Mouse (Mus musculus) midbrain, embryonic 10.5 days (tissue): ENCODE measurements around the gene Gm18596. TPM values are rescaled to one million over a fixed set of nuclear protein-coding genes. Genes with fewer than 3 reads are reported as not detected.
"Not testable (repeated sequence)": the region's sequence is repeated elsewhere in the genome, so short reads cannot be mapped to it uniquely, and the experiment has no call there.

Experiments
- DNase-seq: peaks from one replicate; pipeline ENCODE4 v3.0.0-alpha.2; 2017; ENCODE audit warnings: low spot score
- H3K27ac ChIP-seq: fragments of 300-500 bp; sonication (generic); replicated peaks from 2 replicates; pipeline ENCODE4 v1.5.1; 2016; ENCODE audit warnings: mild to moderate bottlenecking
- H3K27me3 ChIP-seq: fragments of 300-500 bp; sonication (generic); 2 replicates; pipeline ENCODE4 v1.6.1; 2016; ENCODE audit warnings: low read depth, mild to moderate bottlenecking; ENCODE audit not compliant: poor library complexity, severe bottlenecking
- H3K36me3 ChIP-seq: fragments of 300-500 bp; sonication (generic); 2 replicates; pipeline ENCODE4 v1.6.1; 2016; ENCODE audit warnings: mild to moderate bottlenecking, moderate library complexity
- H3K4me1 ChIP-seq: fragments of 300-500 bp; sonication (generic); 2 replicates; pipeline ENCODE4 v1.6.1; 2016
- H3K4me3 ChIP-seq: fragments of 300-500 bp; sonication (generic); 2 replicates; pipeline ENCODE4 v1.5.1; 2016; ENCODE audit warnings: mild to moderate bottlenecking, moderate library complexity
- H3K9me3 ChIP-seq: fragments of 300-500 bp; sonication (generic); replicated peaks from 2 replicates; pipeline ENCODE4 v1.6.1; 2016; ENCODE audit warnings: mild to moderate bottlenecking
- WGBS: fragments of 180-500 bp; shearing (Covaris S2); methylation state at CpG from one replicate; pipeline ENCODE4 v1.1.7; 2016; 5-methylcytosine and 5-hydroxymethylcytosine counted together
- polyA plus RNA-seq: library from polyadenylated mRNA; unstranded; fragments of >200 nt; fragmentation: Nextera tagmentation; extraction: Ambion mirVana; gene quantifications from 2 replicates; pipeline ENCODE4 v1.2.1, GENCODE M21; 2016

Gm18596 gene
- polyA plus RNA-seq: not detected in 2 replicates

GRCm38 (mm10) chr10:77741924-77742688, at the start of gene Gm18596:
Gene Gm18596, minus strand, starts transcription at chr10:77742638.
- H3K4me3 ChIP-seq, DNase-seq, H3K27me3 ChIP-seq, H3K36me3 ChIP-seq, H3K9me3 ChIP-seq: not testable (repeated sequence)
- H3K4me1 ChIP-seq: peaks cover 42% of the 10 kb centered on the region
- WGBS: 58% methylated on average over 5 of the region's 5 CpGs
- H3K27ac ChIP-seq: peak within 1 kb of the TSS; percentile 46

- Histone ChIP-seq H3K27me3 (no peaks in the 10 kb centered on the region), H3K27ac (no peak overlapping the region), H3K36me3 (no peaks in the 10 kb centered on the region), H3K9me3 (no peaks in the 10 kb centered on the region), H3K4me3 (no peak overlapping the region), H3K4me1 (0 out of 2 replicates have a peak, but pooled peaks cover 3% of the 10 kb centered on the region)
- DNase-seq: no peak
- 85% methylated on average over 2 of the region's 2 CpGs for WGBS
Measured at GRCm38 (mm10) chr10:77788621-77789020, 46.2 kb upstream of the Gm18596 start.

- H3K27me3 ChIP-seq, DNase-seq, H3K36me3 ChIP-seq, H3K4me1 ChIP-seq, H3K4me3 ChIP-seq, H3K9me3 ChIP-seq, H3K27ac ChIP-seq: not testable (repeated sequence)
- 53% methylated on average over 1 of the region's 1 CpGs for WGBS
Measured at GRCm38 (mm10) chr10:77787876-77788275, 45.4 kb upstream of the Gm18596 start, which contains the start of gene Gm7137. Gene Gm7137, minus strand, starts transcription at chr10:77788200.

GRCm38 (mm10) chr10:77783396-77783795, 41.0 kb upstream of the Gm18596 start:
- not testable (repeated sequence) for DNase-seq, H3K36me3 ChIP-seq, H3K9me3 ChIP-seq, H3K27ac ChIP-seq, H3K4me1 ChIP-seq, H3K4me3 ChIP-seq, H3K27me3 ChIP-seq
- WGBS: 100% methylated on average over 1 of the region's 3 CpGs

GRCm38 (mm10) chr10:77782442-77782841, 40.0 kb upstream of the Gm18596 start, which contains the start of gene Gm3250:
Gene Gm3250, minus strand, starts transcription at chr10:77782542.
- no CpG with 5 or more reads among the region's 1 CpGs for WGBS

GRCm38 (mm10) chr10:77776844-77777243, 34.4 kb upstream of the Gm18596 start, which contains the start of gene Gm7138:
Gene Gm7138, minus strand, starts transcription at chr10:77776944.
- H3K9me3 ChIP-seq, H3K4me1 ChIP-seq, H3K36me3 ChIP-seq, H3K27me3 ChIP-seq, H3K27ac ChIP-seq, DNase-seq, H3K4me3 ChIP-seq: not testable (repeated sequence)
- WGBS: 59% methylated on average over 1 of the region's 1 CpGs

More at GRCm38 (mm10) chr10:77782442-77782841, 40.0 kb upstream of the Gm18596 start, which contains the start of gene Gm3250:
- H3K27ac ChIP-seq, H3K36me3 ChIP-seq, DNase-seq, H3K9me3 ChIP-seq, H3K4me3 ChIP-seq, H3K27me3 ChIP-seq, H3K4me1 ChIP-seq: not testable (repeated sequence)

- H3K9me3 ChIP-seq, DNase-seq, H3K4me1 ChIP-seq, H3K4me3 ChIP-seq, H3K27ac ChIP-seq, H3K36me3 ChIP-seq, H3K27me3 ChIP-seq: not testable (repeated sequence)
- 83% methylated on average over 2 of the region's 3 CpGs for WGBS
Measured at GRCm38 (mm10) chr10:77772142-77772541, 29.7 kb upstream of the Gm18596 start.

- WGBS: 60% methylated on average over 1 of the region's 1 CpGs
- H3K4me1 ChIP-seq: not testable (repeated sequence)
Measured at GRCm38 (mm10) chr10:77771225-77771624, 28.8 kb upstream of the Gm18596 start, which contains the start of gene Gm3238. Gene Gm3238, minus strand, starts transcription at chr10:77771325.

GRCm38 (mm10) chr10:77769727-77770126, 27.3 kb upstream of the Gm18596 start:
- no peak for DNase-seq
- H3K27ac ChIP-seq: no peak overlapping the region
- H3K27me3 ChIP-seq: no peaks in the 10 kb centered on the region
- H3K4me1 ChIP-seq: no peaks in the 10 kb centered on the region
- no peaks in the 10 kb centered on the region for H3K36me3 ChIP-seq
- 83% methylated on average over 1 of the region's 1 CpGs for WGBS
- no peak overlapping the region for H3K4me3 ChIP-seq
- no peaks in the 10 kb centered on the region for H3K9me3 ChIP-seq

More at GRCm38 (mm10) chr10:77771225-77771624, 28.8 kb upstream of the Gm18596 start, which contains the start of gene Gm3238:
- not testable (repeated sequence) for H3K27me3 ChIP-seq, H3K36me3 ChIP-seq, H3K27ac ChIP-seq, DNase-seq, H3K4me3 ChIP-seq, H3K9me3 ChIP-seq

GRCm38 (mm10) chr10:77759582-77759981, 17.1 kb upstream of the Gm18596 start, which contains the start of gene Gm3233:
Gene Gm3233, minus strand, starts transcription at chr10:77759682.
- DNase-seq, H3K4me1 ChIP-seq, H3K9me3 ChIP-seq, H3K27me3 ChIP-seq, H3K27ac ChIP-seq, H3K4me3 ChIP-seq, H3K36me3 ChIP-seq: not testable (repeated sequence)
- 71% methylated on average over 1 of the region's 1 CpGs for WGBS

- Histone ChIP-seq H3K4me1 (0 out of 2 replicates have a peak, but pooled peaks cover 3% of the 10 kb centered on the region), H3K4me3 (no peak overlapping the region), H3K9me3 (no peaks in the 10 kb centered on the region), H3K27ac (no peak overlapping the region), H3K27me3 (no peaks in the 10 kb centered on the region), H3K36me3 (no peaks in the 10 kb centered on the region)
- DNase-seq: no peak
Measured at GRCm38 (mm10) chr10:77753448-77753847, 11.0 kb upstream of the Gm18596 start.

GRCm38 (mm10) chr10:77752312-77752711, 9.9 kb upstream of the Gm18596 start:
- not testable (repeated sequence) for H3K4me3 ChIP-seq, H3K36me3 ChIP-seq, H3K27me3 ChIP-seq, H3K9me3 ChIP-seq, DNase-seq, H3K27ac ChIP-seq, H3K4me1 ChIP-seq
- WGBS: 70% methylated on average over 3 of the region's 3 CpGs

- not testable (repeated sequence) for DNase-seq, H3K9me3 ChIP-seq, H3K27ac ChIP-seq, H3K4me1 ChIP-seq, H3K4me3 ChIP-seq, H3K36me3 ChIP-seq, H3K27me3 ChIP-seq
- WGBS: 82% methylated on average over 1 of the region's 1 CpGs
Measured at GRCm38 (mm10) chr10:77751254-77751653, 8.8 kb upstream of the Gm18596 start, which contains the start of gene Gm9736. Gene Gm9736, minus strand, starts transcription at chr10:77751354.
